Mouse (Mus musculus) testis, adult 2 months (tissue): ENCODE data around the gene Ddx58. TPM values are rescaled to one million over a fixed set of nuclear protein-coding genes. Genes with fewer than 3 reads are reported as not detected.

Experiments used
- H3K27ac ChIP-seq: fragments of 200-500 bp; 2 replicates; pipeline ENCODE4 v1.5.1; 2012; ENCODE audit warnings: low read depth, low read length; ENCODE audit not compliant: control insufficient read depth, insufficient read depth
- H3K27me3 ChIP-seq: fragments of 200-500 bp; 2 replicates; pipeline ENCODE4 v1.6.1; 2012; ENCODE audit warnings: mild to moderate bottlenecking, low read length, moderate library complexity; ENCODE audit not compliant: control insufficient read depth, insufficient read depth
- H3K36me3 ChIP-seq: fragments of 200-500 bp; 2 replicates; pipeline ENCODE4 v1.6.1; 2012; ENCODE audit warnings: mild to moderate bottlenecking, low read length; ENCODE audit not compliant: control insufficient read depth, insufficient read depth
- H3K4me1 ChIP-seq: fragments of 200-500 bp; 2 replicates; pipeline ENCODE4 v1.6.1; 2012; ENCODE audit warnings: low read length; ENCODE audit not compliant: control insufficient read depth, insufficient read depth
- H3K4me3 ChIP-seq: fragments of 200-500 bp; 2 replicates; pipeline ENCODE4 v1.5.1; 2012; ENCODE audit warnings: low read depth, mild to moderate bottlenecking, low read length, moderate library complexity, mixed read lengths; ENCODE audit not compliant: control insufficient read depth
- CTCF ChIP-seq: fragments of 200-500 bp; IDR thresholded peaks from 2 replicates; pipeline ENCODE4 v1.5.1; 2012; ENCODE audit warnings: low read depth, mild to moderate bottlenecking, inconsistent platforms, low read length, moderate library complexity; ENCODE audit not compliant: control insufficient read depth, insufficient read depth, insufficient replicate concordance
- POLR2A ChIP-seq: fragments of 200-500 bp; IDR thresholded peaks from 2 replicates; pipeline ENCODE4 v1.6.1; 2012; ENCODE audit warnings: low read depth, mild to moderate bottlenecking, inconsistent platforms, low read length, moderate library complexity; ENCODE audit not compliant: control insufficient read depth
- polyA plus RNA-seq: library from polyadenylated mRNA; depleted of rRNA; stranded (reverse); fragments of >200 nt; gene quantifications from 2 replicates; pipeline ENCODE4 v1.2.3, GENCODE M21; 2012

Gene Ddx58
- polyA plus RNA-seq, 1 experiment, result 2.3 TPM

DNA sequence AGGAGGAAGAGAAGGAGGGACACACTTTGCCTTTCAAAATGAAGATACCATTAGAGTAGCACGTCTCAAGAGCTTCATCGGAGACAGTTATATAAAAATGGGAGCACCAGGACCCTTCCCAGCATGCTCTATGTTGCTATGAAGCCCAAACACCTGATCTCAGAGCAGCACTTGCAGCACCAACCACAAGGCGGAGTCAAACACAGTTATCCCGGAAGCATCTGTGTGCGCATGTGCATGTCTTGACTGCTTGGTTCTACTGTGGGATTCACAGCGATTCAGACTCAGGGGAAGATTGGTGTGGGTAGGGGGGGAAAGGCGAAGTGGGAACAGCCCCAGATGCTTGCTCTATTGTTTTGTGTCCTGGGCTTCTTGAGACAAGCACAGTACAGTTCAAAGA, 21.2 kb downstream of the Ddx58 start:
- TF ChIP-seq POLR2A, result no peak
- TF ChIP-seq CTCF, result peak; percentile 58; the same call in 1 of the 2 replicates
- H3K27ac ChIP-seq, result no peak overlapping the region
- H3K27me3 ChIP-seq, result no peaks in the 10 kb centered on the region
- no peak overlapping the region for H3K4me3 ChIP-seq
- H3K4me1 ChIP-seq, result peaks cover 4% of the 10 kb centered on the region; the same call in 1 of the 2 replicates
- H3K36me3 ChIP-seq, result no peaks in the 10 kb centered on the region

- no peaks in the 10 kb centered on the region for H3K27me3 ChIP-seq
Observed at GRCm38 (mm10) chr4:40217910-40218309, 21.7 kb downstream of the Ddx58 start.

GRCm38 (mm10) chr4:40212177-40212576, 27.5 kb downstream of the Ddx58 start:
- Histone ChIP-seq H3K4me1 (no peaks in the 10 kb centered on the region), H3K27ac (no peak overlapping the region), H3K4me3 (no peak overlapping the region), H3K27me3 (no peaks in the 10 kb centered on the region), H3K36me3 (no peaks in the 10 kb centered on the region)
- no peak for TF ChIP-seq CTCF
- no peak for TF ChIP-seq POLR2A

More at GRCm38 (mm10) chr4:40217910-40218309, 21.7 kb downstream of the Ddx58 start:
- Histone ChIP-seq H3K4me3 (no peak overlapping the region), H3K4me1 (peaks cover 4% of the 10 kb centered on the region; the same call in 1 of the 2 replicates), H3K36me3 (no peaks in the 10 kb centered on the region), H3K27ac (no peak overlapping the region)
- TF ChIP-seq POLR2A, result no peak
- peak; percentile 41; the same call in 1 of the 2 replicates for TF ChIP-seq CTCF

DNA sequence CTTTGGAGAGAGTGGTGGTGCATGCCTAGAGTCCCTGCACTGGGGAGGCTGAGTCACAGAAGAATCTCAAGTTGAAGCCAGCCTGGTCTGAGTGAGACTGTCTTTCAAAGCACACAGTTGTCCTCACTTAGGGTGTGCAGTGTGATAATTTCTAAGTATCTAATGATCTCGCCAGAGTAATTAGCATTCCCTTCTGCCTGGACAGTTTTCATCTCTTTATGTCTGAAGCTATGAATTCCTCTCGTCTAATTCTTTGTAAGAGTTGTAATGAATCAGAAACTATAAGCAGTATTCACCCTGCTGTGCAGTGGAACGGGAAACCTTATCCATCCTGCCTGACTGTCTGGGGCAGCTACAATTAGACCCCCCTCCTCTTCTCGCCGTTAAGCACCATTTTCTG, 31.9 kb downstream of the Ddx58 start:
- Histone ChIP-seq H3K4me3 (no peak overlapping the region), H3K27me3 (no peaks in the 10 kb centered on the region), H3K4me1 (no peaks in the 10 kb centered on the region), H3K27ac (no peak overlapping the region), H3K36me3 (no peaks in the 10 kb centered on the region)
- TF ChIP-seq POLR2A (no peak), CTCF (no peak)

DNA sequence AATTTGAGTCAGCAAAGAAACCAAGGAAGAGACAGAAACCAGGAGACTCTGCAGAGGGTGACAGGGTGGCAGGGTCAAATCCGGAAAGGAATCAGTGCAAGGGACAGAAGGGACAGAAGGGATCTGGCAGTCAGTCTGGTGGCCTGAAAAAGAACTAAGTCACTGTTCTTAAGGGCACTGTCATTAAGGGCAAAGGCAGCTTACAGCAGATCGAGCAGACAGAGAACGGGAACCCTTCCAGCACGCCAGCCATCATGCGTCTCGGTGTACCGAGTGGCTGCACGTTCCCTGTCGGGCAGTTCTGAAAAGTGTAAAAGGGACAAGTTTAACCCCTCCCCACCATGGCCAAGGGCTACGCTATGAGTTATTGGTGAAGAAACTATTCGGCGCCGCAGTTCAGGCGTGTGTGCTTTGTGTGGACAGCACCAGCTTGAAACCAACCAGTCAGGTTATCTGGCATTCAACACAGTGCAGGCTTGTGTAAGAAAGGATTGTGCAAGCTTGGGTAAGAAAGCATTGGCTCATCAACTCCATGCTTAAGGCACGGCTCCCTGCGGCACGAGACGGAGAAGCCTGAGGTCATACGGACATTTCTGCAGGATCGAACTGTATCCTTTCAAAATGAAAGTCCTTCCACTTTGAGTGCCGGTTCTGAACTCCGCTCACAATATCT, 34.3 kb downstream of the Ddx58 start:
- H3K4me1 ChIP-seq, result no peaks in the 10 kb centered on the region
- no peak overlapping the region for H3K27ac ChIP-seq
- no peak overlapping the region for H3K4me3 ChIP-seq
- H3K27me3 ChIP-seq, result no peaks in the 10 kb centered on the region
- no peaks in the 10 kb centered on the region for H3K36me3 ChIP-seq
- TF ChIP-seq POLR2A, result no peak
- no peak for TF ChIP-seq CTCF

- Histone ChIP-seq H3K36me3 (no peaks in the 10 kb centered on the region), H3K27me3 (no peaks in the 10 kb centered on the region), H3K27ac (no peak overlapping the region), H3K4me3 (no peak overlapping the region), H3K4me1 (no peaks in the 10 kb centered on the region)
- TF ChIP-seq CTCF (no peak), POLR2A (no peak)
Observed at GRCm38 (mm10) chr4:40204374-40204773, 35.3 kb downstream of the Ddx58 start.

DNA sequence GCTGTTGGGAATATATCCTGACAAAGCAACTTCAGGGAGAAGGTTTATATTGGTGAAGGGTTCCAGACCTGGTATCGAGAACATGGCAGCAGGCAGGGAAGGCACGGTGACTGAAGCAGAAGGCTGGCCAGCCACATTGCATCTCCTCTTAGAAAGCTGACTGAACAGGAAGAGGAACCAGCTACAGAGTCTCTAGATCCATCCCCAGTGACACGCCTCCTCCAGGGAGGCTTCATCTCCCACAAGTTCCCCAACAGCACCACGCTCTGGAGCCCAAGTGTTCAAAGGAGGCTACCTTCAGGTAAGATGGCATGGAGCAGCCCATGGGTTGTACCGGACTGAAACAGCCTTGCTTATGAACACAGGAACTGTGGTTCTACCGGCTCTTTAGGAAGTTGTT, 37.4 kb downstream of the Ddx58 start:
- no peaks in the 10 kb centered on the region for H3K36me3 ChIP-seq
- H3K4me3 ChIP-seq, result no peak overlapping the region
- H3K4me1 ChIP-seq, result no peaks in the 10 kb centered on the region
- TF ChIP-seq POLR2A (no peak), CTCF (no peak)
- no peaks in the 10 kb centered on the region for H3K27me3 ChIP-seq
- H3K27ac ChIP-seq, result no peak overlapping the region
